Mouse (Mus musculus): ENCODE results near the gene Sec24a.

The Sec24a gene

DNA sequence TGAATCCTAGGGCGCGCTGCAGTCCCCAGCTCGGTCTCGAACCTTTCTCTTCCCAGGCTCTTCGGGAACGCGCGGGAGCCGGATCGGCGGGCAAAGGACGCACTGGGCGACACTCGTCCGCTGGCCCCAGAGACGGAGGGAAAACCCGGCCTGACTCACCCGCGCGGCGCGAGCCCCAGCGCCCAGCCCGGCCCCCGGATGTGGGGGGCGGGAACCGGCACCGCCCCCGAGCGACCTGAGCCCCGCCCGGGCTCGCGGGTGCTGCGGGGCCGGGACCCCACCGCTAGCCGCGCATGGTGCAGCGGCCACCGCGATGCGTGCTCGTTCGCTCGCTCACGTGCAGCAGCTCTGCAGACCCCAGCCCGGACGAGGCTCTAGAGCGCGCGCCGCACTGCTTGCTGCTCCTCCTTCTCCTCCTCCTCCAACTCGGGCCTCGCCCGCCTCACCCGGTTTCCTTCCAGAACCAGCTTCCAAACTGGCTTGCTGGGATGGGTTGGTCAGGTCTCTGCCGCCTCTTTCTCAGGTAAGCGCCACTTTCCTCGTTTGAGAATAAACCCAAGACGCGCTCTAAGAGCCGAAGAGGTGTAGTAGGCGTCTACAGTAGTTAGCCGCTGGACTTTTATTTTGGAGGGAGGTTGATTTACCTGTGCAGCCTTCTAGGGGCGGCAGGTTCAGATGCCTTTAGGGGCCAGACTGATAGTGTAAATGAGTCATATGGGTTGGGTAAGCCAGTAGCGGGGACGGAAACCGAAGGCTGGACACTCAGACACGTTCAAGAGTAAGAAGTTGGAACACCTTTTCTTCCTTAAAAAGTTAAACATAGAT, 112.5 kb downstream of the Sec24a start, which contains the start of the genes N4bp3 and D930048N14Rik:
N4bp3 (minus strand) TSS at position 152 of the 825 bp plus-strand sequence.
D930048N14Rik (plus strand) TSS at position 264 of the 825 bp plus-strand sequence.
- in situ Hi-C loops (cut with MboI, MseI) = loop anchor here in 1 of 2 experiments (5.0 kb wide), 1 partner anchor 34 kb away; the partner anchor contains the start of gene Nhp2

DNA sequence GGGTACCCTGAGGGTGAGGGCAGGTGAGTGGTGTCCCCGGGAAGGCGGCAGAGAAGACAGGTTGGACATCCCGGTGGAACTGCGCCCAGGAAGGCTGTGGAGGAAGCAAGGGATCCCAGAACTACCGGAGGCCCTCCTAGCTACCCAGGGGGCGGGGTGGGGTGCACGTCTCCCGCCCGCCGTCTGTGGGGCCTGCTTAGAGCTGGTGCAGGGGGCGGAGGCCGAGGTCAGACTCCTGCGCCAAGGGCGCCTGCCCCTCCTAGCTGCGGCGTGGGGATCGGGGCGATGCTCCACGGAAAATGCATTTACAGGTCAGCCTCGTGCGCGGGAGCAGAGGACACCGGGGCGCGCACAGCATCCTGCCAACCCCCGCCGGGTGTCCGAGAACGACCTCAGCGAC, 113.2 kb downstream of the Sec24a start:
- in situ Hi-C loops (cut with MboI, MseI) = loop anchor here in 1 of 2 experiments (5.0 kb wide), 1 partner anchor 33 kb away; the partner anchor contains the start of gene Nhp2

DNA sequence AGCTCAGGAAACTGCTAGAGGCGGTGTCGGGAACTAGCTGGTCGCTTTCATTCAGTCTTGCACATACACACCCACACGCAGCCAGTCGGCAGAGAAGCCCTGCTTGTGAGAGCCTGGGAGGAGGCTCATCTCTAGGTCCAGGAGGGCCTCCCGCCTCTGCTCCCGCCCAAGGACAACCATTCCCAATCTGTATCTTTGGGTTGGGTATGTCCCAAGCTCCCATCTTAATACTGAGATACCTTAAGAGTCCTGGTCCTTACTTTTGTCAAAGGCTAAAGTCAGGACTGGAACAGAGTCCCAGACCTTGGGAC, 113.6 kb downstream of the Sec24a start:
- in situ Hi-C loops (cut with MboI, MseI) = loop anchor here in 1 of 2 experiments (5.0 kb wide), 1 partner anchor 33 kb away; the partner anchor contains the start of gene Nhp2

DNA sequence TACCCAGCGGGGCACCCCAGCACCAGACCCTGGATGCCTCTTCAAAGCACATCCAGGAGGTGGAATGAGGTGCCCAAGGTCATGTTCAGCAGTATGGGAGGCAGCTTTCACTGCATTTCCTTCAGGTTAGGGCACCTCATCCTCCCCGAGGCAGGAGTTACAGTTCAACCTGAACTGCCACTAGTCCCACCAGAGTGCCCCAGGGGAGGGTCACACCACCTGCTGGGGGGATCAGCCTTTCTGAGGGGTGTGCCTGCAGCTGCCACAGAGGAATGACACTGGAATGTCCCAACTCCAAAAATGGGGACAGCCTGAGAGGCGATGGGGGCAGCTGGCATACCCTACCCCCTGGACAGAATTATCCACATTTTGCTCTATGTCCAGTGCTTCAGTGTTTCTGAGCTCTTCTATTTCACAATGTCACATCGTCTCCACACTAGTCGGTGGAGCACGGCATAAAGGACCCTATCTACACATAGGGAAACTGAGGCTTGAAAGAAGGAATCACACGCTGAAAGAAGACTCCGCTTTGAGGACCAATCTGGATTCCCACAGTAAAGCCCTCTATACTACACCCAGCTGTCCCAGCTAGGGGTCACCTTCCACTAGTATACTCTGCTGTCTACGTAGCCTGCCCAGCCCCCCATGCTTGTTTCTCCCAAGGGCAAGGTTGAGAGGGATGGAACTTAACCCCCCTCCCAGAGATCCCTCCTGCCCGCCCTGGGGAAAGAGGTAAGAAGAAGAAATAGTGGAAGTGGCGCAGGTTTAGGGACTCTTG, 114.1 kb downstream of the Sec24a start:
- in situ Hi-C loops (cut with MboI, MseI) = no loop called here

DNA sequence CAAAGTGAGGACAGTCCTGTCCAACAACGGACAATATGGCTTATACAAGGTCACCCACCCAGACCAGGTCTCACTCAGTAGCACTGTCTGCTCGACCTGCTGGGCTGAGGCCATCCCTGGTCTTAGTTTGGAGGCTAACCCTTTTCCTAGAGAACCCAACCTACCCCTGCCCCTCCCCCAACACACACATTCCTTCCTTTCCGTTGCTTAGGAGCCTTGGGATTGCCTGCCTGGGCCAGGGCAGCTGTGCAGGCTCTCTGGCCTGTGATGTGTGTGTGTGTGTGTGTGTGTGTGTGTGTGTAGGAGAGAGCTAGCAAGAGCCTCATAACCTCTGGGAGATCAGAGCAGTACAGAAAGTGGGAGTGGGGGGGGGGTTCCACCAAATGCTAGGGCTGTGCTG, 114.9 kb downstream of the Sec24a start:
- in situ Hi-C loops (cut with MboI, MseI) = no loop called here

GRCm38 (mm10) chr11:51646751-51647667, 116.4 kb downstream of the Sec24a start:
- in situ Hi-C loops (cut with MboI, MseI) = no loop called here

DNA sequence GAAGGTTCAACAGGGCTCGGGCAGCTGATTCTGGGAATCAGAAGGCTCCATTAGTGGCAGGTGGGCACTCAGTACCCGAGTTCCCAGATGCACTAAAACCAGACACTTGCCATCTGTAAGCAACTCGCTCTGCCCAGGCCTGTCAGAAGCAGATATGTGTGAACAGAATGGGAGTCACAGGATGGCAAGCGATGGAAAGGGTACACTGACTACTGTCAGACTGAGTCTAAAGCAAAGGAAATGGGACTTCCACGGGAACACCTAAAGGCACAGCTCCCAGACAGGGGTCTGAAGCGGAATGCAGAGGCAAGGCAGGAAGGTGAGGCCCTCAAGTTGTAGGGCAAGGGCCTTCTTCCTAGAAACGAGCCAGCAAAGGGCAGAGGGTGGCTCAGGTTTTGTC, 117.2 kb downstream of the Sec24a start:
- in situ Hi-C loops (cut with MboI, MseI) = no loop called here

DNA sequence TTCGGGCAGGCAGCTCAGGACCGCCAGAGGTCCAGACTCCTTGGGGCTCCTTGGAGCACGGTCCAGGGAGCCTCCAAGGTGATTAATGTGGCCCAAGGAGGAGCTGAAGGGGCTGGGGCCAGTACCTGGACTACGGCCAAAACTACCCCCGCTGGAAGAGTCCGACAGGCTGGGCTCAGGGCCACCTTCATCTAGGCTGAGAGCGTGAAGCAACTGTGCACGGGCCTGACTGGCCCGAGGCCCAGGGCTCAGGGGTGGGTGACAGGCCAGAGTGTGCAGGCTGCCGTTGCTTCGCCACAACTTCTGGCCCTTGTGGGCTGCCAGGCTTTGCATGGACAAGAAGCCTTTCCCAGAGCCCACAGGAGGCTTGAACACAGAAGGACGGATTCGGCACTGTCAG, 118.1 kb downstream of the Sec24a start:
- in situ Hi-C loops (cut with MboI, MseI) = no loop called here

GRCm38 (mm10) chr11:51644217-51644616, 119.2 kb downstream of the Sec24a start:
- in situ Hi-C loops (cut with MboI, MseI) = loop anchor here in 1 of 2 experiments (5.0 kb wide), 1 partner anchor 43 kb away; the partner anchor contains the start of gene 0610009B22Rik

DNA sequence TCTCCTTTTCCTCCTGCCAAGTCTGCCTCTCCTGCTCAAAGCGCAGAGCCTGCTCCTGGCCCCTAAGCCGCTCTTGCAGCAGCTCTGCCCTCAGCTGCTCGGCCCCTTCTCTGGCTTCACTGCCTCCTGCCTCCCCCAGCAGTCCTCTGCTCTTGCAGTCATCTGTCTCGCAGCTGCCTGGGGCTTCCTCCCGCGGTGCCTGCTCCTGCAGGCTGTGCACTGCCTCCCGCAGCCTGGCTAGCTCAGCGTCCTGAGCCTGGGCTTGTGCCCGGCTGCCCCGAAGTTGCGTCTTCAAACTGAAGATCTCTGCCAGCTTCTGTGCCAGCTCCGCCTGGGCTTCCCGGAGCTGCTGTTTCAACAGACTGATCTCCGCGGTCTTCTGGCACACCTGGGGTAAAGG, 119.7 kb downstream of the Sec24a start:
- in situ Hi-C loops (cut with MboI, MseI) = loop anchor here in 1 of 2 experiments (5.0 kb wide), 1 partner anchor 44 kb away; the partner anchor contains the start of gene 0610009B22Rik

DNA sequence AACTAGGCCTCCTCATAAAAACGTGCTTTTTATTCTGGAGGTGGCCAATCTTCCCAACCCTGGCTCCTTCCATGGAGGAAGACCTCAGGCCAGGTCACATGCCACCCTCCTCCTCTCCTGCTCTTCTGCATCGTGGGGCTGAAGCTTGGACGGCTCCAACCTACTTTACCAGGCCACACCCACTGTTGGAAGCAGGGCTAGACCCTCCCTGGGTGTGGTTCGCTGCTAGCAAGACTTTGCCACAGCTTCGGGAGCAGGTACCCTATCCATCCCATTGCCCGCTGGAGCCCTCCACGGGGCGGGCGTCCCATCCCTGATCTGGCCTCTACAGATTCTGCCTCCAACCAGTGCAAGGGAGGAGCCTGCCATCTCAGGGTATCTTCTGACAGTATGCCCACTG, 120.2 kb downstream of the Sec24a start:
- in situ Hi-C loops (cut with MboI, MseI) = loop anchor here in 1 of 2 experiments (5.0 kb wide), 1 partner anchor 44 kb away; the partner anchor contains the start of gene 0610009B22Rik
